Comparison of ENCODE assay signal across 9 mouse cellular contexts in the genomic region with DNA sequence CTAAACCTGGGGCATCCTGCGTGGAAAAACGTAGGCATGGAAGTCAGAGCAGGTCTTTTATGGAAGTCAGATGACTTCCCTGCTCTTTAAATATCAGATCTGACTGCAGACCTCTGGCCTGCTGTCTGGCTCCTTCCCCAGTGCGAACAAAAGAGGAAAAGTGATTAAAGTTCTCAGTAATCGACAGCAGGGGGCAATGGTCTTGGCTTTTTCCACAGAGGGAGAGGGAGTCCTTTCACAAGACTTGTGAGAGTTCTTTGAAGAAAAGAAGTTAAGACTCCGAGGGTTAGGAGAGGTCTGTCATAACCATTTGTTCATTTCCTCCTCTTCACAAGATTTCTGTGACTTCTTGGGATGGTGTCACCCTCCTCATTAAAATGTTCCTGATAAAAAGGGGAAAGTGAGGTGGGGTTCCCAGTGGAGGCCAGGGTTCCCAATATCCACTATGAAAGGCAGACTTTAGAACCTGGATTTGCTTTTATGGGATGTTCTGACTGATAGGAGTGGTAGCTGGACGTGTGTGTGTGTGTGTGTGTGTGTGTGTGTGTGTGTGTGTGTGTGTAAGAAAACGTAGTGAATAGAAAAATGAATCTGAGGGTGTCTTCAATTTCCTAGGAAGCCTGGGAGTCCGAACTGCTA.
DNase-seq lines count a peak whose midpoint lies in the region; ATAC-seq and TF ChIP-seq lines count a peak whose summit lies in the region.
"Had no signal": no experiment of that assay in that cellular context is flagged by ENCODE, and none has a peak within 500 bp of the region (broad histone marks: within the 10 kb centered on the region; RNA-seq: fewer than 3 reads in every experiment).

No protein-coding gene starts in this region.

- H3K9me3 ChIP-seq in kidney, embryonic 14.5 days (ENCODE audit: control insufficient read depth, low read length): no peaks in the 10 kb centered on the region
- no peaks in the 10 kb centered on the region for H3K9me3 ChIP-seq in midbrain, embryonic 16.5 days (replicated peaks; ENCODE audit: control insufficient read depth, low read length, poor library complexity, severe bottlenecking)

- TF ChIP-seq POLR2A in cerebellum, adult 2 months (IDR thresholded peaks at IDR 0.05; ENCODE audit: borderline replicate concordance, insufficient read depth, low read length): no peak

- H3K36me3 ChIP-seq in kidney, embryonic 14.5 days (ENCODE audit: control insufficient read depth, insufficient read depth, low read length): no peaks in the 10 kb centered on the region
- no peaks in the 10 kb centered on the region for H3K36me3 ChIP-seq in midbrain, embryonic 16.5 days (ENCODE audit: control insufficient read depth, insufficient read depth, low read length)

- no peaks in the 10 kb centered on the region for H3K27me3 ChIP-seq in kidney, embryonic 14.5 days (ENCODE audit: control insufficient read depth, insufficient read depth, low read length)
- H3K27me3 ChIP-seq in midbrain, embryonic 16.5 days (ENCODE audit: control insufficient read depth, insufficient read depth, low read depth, low read length): no peaks in the 10 kb centered on the region
- no peaks in the 10 kb centered on the region for H3K27me3 ChIP-seq in cerebellum, adult 2 months (ENCODE audit: control insufficient read depth, insufficient read depth, low read length)

- H3K27ac ChIP-seq in kidney, embryonic 14.5 days (ENCODE audit: low read depth, low read length): no peak overlapping the region
- no peak overlapping the region for H3K27ac ChIP-seq in midbrain, embryonic 16.5 days (ENCODE audit: low read length)
- no peak overlapping the region for H3K27ac ChIP-seq in cerebellum, adult 2 months (ENCODE audit: insufficient read depth, low read length)

- ATAC-seq in kidney, embryonic 14.5 days (ENCODE audit: low FRiP score, low TSS enrichment): peak; percentile 57; the same call in 1 of the 2 replicates
- ATAC-seq in granulocyte monocyte progenitor cell, adult 5-6 weeks (replicated peaks; ENCODE audit: poor library complexity, severe bottlenecking): peak; percentile 42; the same call in 1 of the 2 replicates
- ATAC-seq in midbrain, embryonic 16.5 days: peak; percentile 49
- ATAC-seq in CD4-positive, CD25-positive, alpha-beta regulatory T cell, adult 4 months: no peak

- no peak overlapping the region for H3K9ac ChIP-seq in kidney, embryonic 14.5 days (ENCODE audit: low read depth, low read length)
- H3K9ac ChIP-seq in midbrain, embryonic 16.5 days (ENCODE audit: low read depth, low read length): no peak overlapping the region

- no peak overlapping the region for H3K4me3 ChIP-seq in kidney, embryonic 14.5 days (ENCODE audit: low read length)
- no peak overlapping the region for H3K4me3 ChIP-seq in midbrain, embryonic 16.5 days (ENCODE audit: low read depth, low read length)
- H3K4me3 ChIP-seq in cerebellum, adult 2 months (replicated peaks; ENCODE audit: insufficient read depth, low read depth, low read length): no peak overlapping the region
- H3K4me3 ChIP-seq: erythroblast, embryonic 14.5 days had no signal

- no peaks in the 10 kb centered on the region for H3K4me1 ChIP-seq in kidney, embryonic 14.5 days (ENCODE audit: control insufficient read depth, insufficient read depth, low read length)
- H3K4me1 ChIP-seq in midbrain, embryonic 16.5 days (ENCODE audit: control insufficient read depth, insufficient read depth, low read length): peaks cover 7% of the 10 kb centered on the region
- no peaks in the 10 kb centered on the region for H3K4me1 ChIP-seq in cerebellum, adult 2 months (ENCODE audit: control insufficient read depth, insufficient read depth, low read length)

- no peak for DNase-seq in kidney, postnatal 25 days
- DNase-seq in ZHBTc4 (ENCODE audit: low read depth, low spot score): peak; percentile 32
- DNase-seq in cerebellum, adult 11 months: no peak
- DNase-seq in cerebellum, adult 2 months: no peak

- 30% methylated on average over 8 of the region's 8 CpGs for WGBS in kidney, embryonic 14.5 days
- 6% methylated on average over 8 of the region's 8 CpGs for WGBS in midbrain, embryonic 16.5 days
- WGBS in cerebellum, adult 2 months: 23% methylated on average over 8 of the region's 8 CpGs

- no peak overlapping the region for H3K4me2 ChIP-seq in kidney, embryonic 14.5 days (replicated peaks; ENCODE audit: low read depth, low read length)
- H3K4me2 ChIP-seq in midbrain, embryonic 16.5 days (ENCODE audit: low read length): no peak overlapping the region

- no peak for TF ChIP-seq CTCF in cerebellum, adult 2 months (IDR thresholded peaks at IDR 0.05; ENCODE audit: borderline replicate concordance, insufficient read depth, low read depth, low read length)
